29 mouse cellular contexts compared by ENCODE assay signal in genomic region chr8:104034286-104034685, GRCm38 (mm10).
"Had no signal": no experiment of that assay in that cellular context is flagged by ENCODE, and none has a peak within 500 bp of the region (broad histone marks: within the 10 kb centered on the region; RNA-seq: fewer than 3 reads in every experiment).

No protein-coding gene starts in this region.

- H3K27me3 ChIP-seq: limb, embryonic 12.5 days; limb, embryonic 13.5 days; limb, embryonic 15.5 days; liver, embryonic 12.5 days; liver, embryonic 13.5 days; liver, embryonic 15.5 days; megakaryocyte, embryonic 14.5 days; midbrain, embryonic 12.5 days; midbrain, embryonic 13.5 days; midbrain, embryonic 15.5 days; neural tube, embryonic 12.5 days; neural tube, embryonic 13.5 days had no signal

- ATAC-seq: liver, embryonic 12.5 days; liver, postnatal 0 days; midbrain, embryonic 13.5 days; midbrain, embryonic 15.5 days; midbrain, embryonic 16.5 days had no signal

- DNase-seq: layer of hippocampus, postnatal 36 days; left cerebral cortex, postnatal 4 days; liver; liver, embryonic 13.5 days; liver, postnatal 0 days; lung, adult 18-20 months; lung, postnatal 10 days; lung, postnatal 36 days; midbrain, embryonic 14.5 days had no signal

- H3K36me3 ChIP-seq: limb, embryonic 10.5 days; limb, embryonic 12.5 days; limb, embryonic 15.5 days; liver, embryonic 12.5 days; liver, embryonic 13.5 days; liver, embryonic 15.5 days; midbrain, embryonic 10.5 days; midbrain, embryonic 12.5 days; midbrain, embryonic 13.5 days; midbrain, embryonic 15.5 days; neural tube, embryonic 12.5 days; neural tube, embryonic 13.5 days had no signal

- H3K4me1 ChIP-seq: limb, embryonic 13.5 days; limb, embryonic 15.5 days; liver, embryonic 12.5 days; liver, embryonic 13.5 days; liver, embryonic 15.5 days; midbrain, embryonic 10.5 days; midbrain, embryonic 15.5 days; neural tube, embryonic 12.5 days; neural tube, embryonic 13.5 days had no signal

- H3K9me3 ChIP-seq: liver, embryonic 12.5 days; liver, embryonic 15.5 days; midbrain, embryonic 12.5 days; midbrain, embryonic 13.5 days; midbrain, embryonic 15.5 days had no signal

- H3K4me3 ChIP-seq: left cerebral cortex, adult 2 months; limb, embryonic 10.5 days; limb, embryonic 12.5 days; limb, embryonic 13.5 days; limb, embryonic 15.5 days; liver, embryonic 12.5 days; liver, embryonic 13.5 days; liver, embryonic 15.5 days; megakaryocyte, embryonic 14.5 days; midbrain, embryonic 10.5 days; midbrain, embryonic 12.5 days; midbrain, embryonic 13.5 days; midbrain, embryonic 15.5 days; myocyte; neural tube, embryonic 12.5 days; neural tube, embryonic 13.5 days had no signal

- H3K9ac ChIP-seq: limb, embryonic 12.5 days; limb, embryonic 13.5 days; limb, embryonic 15.5 days; liver, embryonic 12.5 days; liver, embryonic 13.5 days; liver, embryonic 14.5 days; liver, embryonic 15.5 days; liver, postnatal 0 days; midbrain, embryonic 12.5 days; midbrain, embryonic 13.5 days; midbrain, embryonic 15.5 days; neural tube, embryonic 12.5 days; neural tube, embryonic 13.5 days had no signal

- H3K4me2 ChIP-seq: limb, embryonic 12.5 days; limb, embryonic 13.5 days; limb, embryonic 15.5 days; liver, embryonic 11.5 days; liver, embryonic 12.5 days; liver, embryonic 13.5 days; liver, embryonic 15.5 days; midbrain, embryonic 11.5 days; midbrain, embryonic 12.5 days; midbrain, embryonic 13.5 days; midbrain, embryonic 15.5 days; neural tube, embryonic 12.5 days; neural tube, embryonic 13.5 days had no signal

- H3K27ac ChIP-seq: left cerebral cortex, adult 2 months; limb, embryonic 10.5 days; limb, embryonic 12.5 days; limb, embryonic 13.5 days; limb, embryonic 15.5 days; liver, embryonic 12.5 days; liver, embryonic 13.5 days; liver, embryonic 14.5 days; liver, embryonic 15.5 days; macrophage; midbrain, embryonic 10.5 days; midbrain, embryonic 12.5 days; midbrain, embryonic 13.5 days; midbrain, embryonic 15.5 days; neural tube, embryonic 12.5 days; neural tube, embryonic 13.5 days had no signal
